In genomic region chr1:30176225-30176624, GRCm38 (mm10) we compare ENCODE assay signal across 27 mouse cellular contexts.
DNase-seq lines count a peak whose midpoint lies in the region; ATAC-seq and TF ChIP-seq lines count a peak whose summit lies in the region.
"Had no signal": no experiment of that assay in that cellular context is flagged by ENCODE, and none has a peak within 500 bp of the region (broad histone marks: within the 10 kb centered on the region; RNA-seq: fewer than 3 reads in every experiment).

No protein-coding gene starts in this region.

- intact Hi-C loops in gastrocnemius, postnatal 36 days (cut with DNase I), result no loop called here

- DNase-seq in forebrain, embryonic 14.5 days (ENCODE audit: low spot score), result peak; percentile 18
- DNase-seq in midbrain, postnatal 0 days (ENCODE audit: low spot score), result no peak
- DNase-seq in retina, postnatal 1 day, result peak; percentile 0
- DNase-seq in gastrocnemius, postnatal 36 days, result no peak
- DNase-seq: adrenal gland, adult 8-10 months; adrenal gland, postnatal 14 days; adrenal gland, postnatal 36 days; B cell, adult 2 months; cerebellum, adult 11 months; cerebellum, adult 18-20 months; cerebellum, adult 8-10 months; cerebellum, adult 9-11 months; cerebellum, postnatal 14 days; cerebellum, postnatal 36 days; embryo, embryonic 11 days; forebrain, postnatal 0 days had no signal

- H3K4me3 ChIP-seq in forebrain, embryonic 14.5 days (ENCODE audit: low read depth, low read length), result no peak overlapping the region
- no peak overlapping the region for H3K4me3 ChIP-seq in forebrain, embryonic 13.5 days
- H3K4me3 ChIP-seq in midbrain, embryonic 12.5 days, result no peak overlapping the region
- H3K4me3 ChIP-seq in midbrain, embryonic 16.5 days (ENCODE audit: low read depth, low read length), result no peak overlapping the region
- H3K4me3 ChIP-seq in midbrain, embryonic 15.5 days, result no peak overlapping the region
- H3K4me3 ChIP-seq in midbrain, postnatal 0 days (ENCODE audit: low read depth, low read length), result no peak overlapping the region
- H3K4me3 ChIP-seq: embryonic facial prominence, embryonic 12.5 days; forebrain, embryonic 15.5 days had no signal

- no peak overlapping the region for H3K9ac ChIP-seq in forebrain, embryonic 14.5 days (ENCODE audit: low read length)
- no peak overlapping the region for H3K9ac ChIP-seq in forebrain, embryonic 13.5 days
- H3K9ac ChIP-seq in midbrain, embryonic 12.5 days (replicated peaks), result no peak overlapping the region
- no peak overlapping the region for H3K9ac ChIP-seq in midbrain, embryonic 16.5 days (ENCODE audit: low read depth, low read length)
- H3K9ac ChIP-seq in midbrain, embryonic 15.5 days, result no peak overlapping the region
- no peak overlapping the region for H3K9ac ChIP-seq in midbrain, postnatal 0 days (replicated peaks; ENCODE audit: low read length, poor library complexity, severe bottlenecking)
- H3K9ac ChIP-seq: embryonic facial prominence, embryonic 12.5 days; forebrain, embryonic 15.5 days; forebrain, postnatal 0 days had no signal

- ATAC-seq in forebrain, embryonic 14.5 days, result no peak
- no peak for ATAC-seq in forebrain, embryonic 13.5 days
- 0 out of 2 replicates have a peak, but pooled peaks have one; percentile 49 for ATAC-seq in midbrain, embryonic 12.5 days (ENCODE audit: low FRiP score, low read depth)
- no peak for ATAC-seq in midbrain, embryonic 16.5 days
- 0 out of 2 replicates have a peak, but pooled peaks have one; percentile 62 for ATAC-seq in midbrain, embryonic 15.5 days (replicated peaks)
- ATAC-seq in midbrain, postnatal 0 days (ENCODE audit: low FRiP score), result no peak
- ATAC-seq: activated CD4-positive, CD25-positive, alpha-beta regulatory T cell, adult 4 months; CD4-positive, CD25-positive, alpha-beta regulatory T cell, adult 4 months; forebrain, embryonic 15.5 days; forebrain, postnatal 0 days; Patski had no signal

- no peak for TF ChIP-seq CTCF in midbrain, postnatal 0 days (IDR thresholded peaks at IDR 0.05)

- 22% methylated on average over 2 of the region's 2 CpGs for WGBS in forebrain, embryonic 14.5 days
- 18% methylated on average over 2 of the region's 2 CpGs for WGBS in forebrain, embryonic 13.5 days
- 33% methylated on average over 2 of the region's 2 CpGs for WGBS in midbrain, embryonic 12.5 days
- 17% methylated on average over 2 of the region's 2 CpGs for WGBS in midbrain, embryonic 16.5 days
- WGBS in midbrain, embryonic 15.5 days, result 19% methylated on average over 2 of the region's 2 CpGs
- WGBS in midbrain, postnatal 0 days, result 18% methylated on average over 2 of the region's 2 CpGs

- H3K36me3 ChIP-seq in forebrain, embryonic 14.5 days (ENCODE audit: control insufficient read depth, insufficient read depth, low read length), result no peaks in the 10 kb centered on the region
- no peaks in the 10 kb centered on the region for H3K36me3 ChIP-seq in forebrain, embryonic 13.5 days (ENCODE audit: poor library complexity, severe bottlenecking)
- H3K36me3 ChIP-seq in midbrain, embryonic 12.5 days, result no peaks in the 10 kb centered on the region
- no peaks in the 10 kb centered on the region for H3K36me3 ChIP-seq in midbrain, embryonic 16.5 days (ENCODE audit: control insufficient read depth, insufficient read depth, low read length)
- no peaks in the 10 kb centered on the region for H3K36me3 ChIP-seq in midbrain, embryonic 15.5 days (replicated peaks)
- H3K36me3 ChIP-seq in midbrain, postnatal 0 days (ENCODE audit: insufficient read depth, low read length), result no peaks in the 10 kb centered on the region
- H3K36me3 ChIP-seq: embryonic facial prominence, embryonic 12.5 days; forebrain, embryonic 15.5 days; G1E had no signal

- no peak overlapping the region for H3K4me2 ChIP-seq in forebrain, embryonic 14.5 days (ENCODE audit: low read length)
- no peak overlapping the region for H3K4me2 ChIP-seq in forebrain, embryonic 13.5 days
- H3K4me2 ChIP-seq in midbrain, embryonic 12.5 days (replicated peaks), result no peak overlapping the region
- no peak overlapping the region for H3K4me2 ChIP-seq in midbrain, embryonic 16.5 days (ENCODE audit: low read length)
- no peak overlapping the region for H3K4me2 ChIP-seq in midbrain, embryonic 15.5 days
- H3K4me2 ChIP-seq in midbrain, postnatal 0 days (ENCODE audit: low read depth, low read length, poor library complexity, severe bottlenecking), result no peak overlapping the region
- H3K4me2 ChIP-seq: embryonic facial prominence, embryonic 12.5 days; forebrain, embryonic 15.5 days had no signal

- no peaks in the 10 kb centered on the region for H3K4me1 ChIP-seq in forebrain, embryonic 14.5 days (ENCODE audit: control insufficient read depth, insufficient read depth, low read length)
- H3K4me1 ChIP-seq in forebrain, embryonic 13.5 days, result no peaks in the 10 kb centered on the region
- no peaks in the 10 kb centered on the region for H3K4me1 ChIP-seq in midbrain, embryonic 12.5 days
- no peaks in the 10 kb centered on the region for H3K4me1 ChIP-seq in midbrain, embryonic 16.5 days (ENCODE audit: control insufficient read depth, insufficient read depth, low read length)
- no peaks in the 10 kb centered on the region for H3K4me1 ChIP-seq in midbrain, embryonic 15.5 days
- H3K4me1 ChIP-seq in midbrain, postnatal 0 days (ENCODE audit: insufficient read depth, low read length), result no peaks in the 10 kb centered on the region
- H3K4me1 ChIP-seq: embryonic facial prominence, embryonic 12.5 days; forebrain, embryonic 15.5 days had no signal

- no peak overlapping the region for H3K27ac ChIP-seq in forebrain, embryonic 14.5 days (ENCODE audit: low read depth, low read length)
- H3K27ac ChIP-seq in forebrain, embryonic 13.5 days, result no peak overlapping the region
- no peak overlapping the region for H3K27ac ChIP-seq in midbrain, embryonic 12.5 days (replicated peaks)
- H3K27ac ChIP-seq in midbrain, embryonic 16.5 days (ENCODE audit: low read length), result no peak overlapping the region
- no peak overlapping the region for H3K27ac ChIP-seq in midbrain, embryonic 15.5 days
- H3K27ac ChIP-seq in midbrain, postnatal 0 days (ENCODE audit: low read depth, low read length), result no peak overlapping the region
- H3K27ac ChIP-seq: embryonic facial prominence, embryonic 12.5 days; forebrain, embryonic 15.5 days had no signal

- H3K9me3 ChIP-seq in forebrain, embryonic 14.5 days (replicated peaks; ENCODE audit: control insufficient read depth, low read length), result no peaks in the 10 kb centered on the region
- H3K9me3 ChIP-seq in forebrain, embryonic 13.5 days (replicated peaks), result no peaks in the 10 kb centered on the region
- no peaks in the 10 kb centered on the region for H3K9me3 ChIP-seq in midbrain, embryonic 12.5 days
- H3K9me3 ChIP-seq in midbrain, embryonic 16.5 days (replicated peaks; ENCODE audit: control insufficient read depth, low read length, poor library complexity, severe bottlenecking), result no peaks in the 10 kb centered on the region
- no peaks in the 10 kb centered on the region for H3K9me3 ChIP-seq in midbrain, embryonic 15.5 days
- no peaks in the 10 kb centered on the region for H3K9me3 ChIP-seq in midbrain, postnatal 0 days (ENCODE audit: low read length)
- H3K9me3 ChIP-seq: embryonic facial prominence, embryonic 12.5 days; forebrain, embryonic 15.5 days; G1E had no signal

- no peaks in the 10 kb centered on the region for H3K27me3 ChIP-seq in forebrain, embryonic 14.5 days (replicated peaks; ENCODE audit: control insufficient read depth, insufficient read depth, low read length)
- no peaks in the 10 kb centered on the region for H3K27me3 ChIP-seq in forebrain, embryonic 13.5 days
- no peaks in the 10 kb centered on the region for H3K27me3 ChIP-seq in midbrain, embryonic 12.5 days
- no peaks in the 10 kb centered on the region for H3K27me3 ChIP-seq in midbrain, embryonic 16.5 days (ENCODE audit: control insufficient read depth, insufficient read depth, low read depth, low read length)
- no peaks in the 10 kb centered on the region for H3K27me3 ChIP-seq in midbrain, embryonic 15.5 days (replicated peaks)
- H3K27me3 ChIP-seq in midbrain, postnatal 0 days (ENCODE audit: insufficient read depth, low read length), result no peaks in the 10 kb centered on the region
- H3K27me3 ChIP-seq: CH12.LX; embryonic facial prominence, embryonic 12.5 days; forebrain, embryonic 15.5 days; Patski had no signal

Comparison
In these comparisons a context has a peak if more than half of its experiments do, and no peak if none do; other contexts are left out.
1. ATAC-seq: peak in midbrain, embryonic 12.5 days (single experiment) and midbrain, embryonic 15.5 days (single experiment); none in forebrain, embryonic 14.5 days (single experiment), forebrain, embryonic 13.5 days (single experiment), midbrain, embryonic 16.5 days (single experiment) and midbrain, postnatal 0 days (single experiment).
2. DNase-seq: peak in forebrain, embryonic 14.5 days (single experiment) and retina, postnatal 1 day (single experiment); none in midbrain, postnatal 0 days (single experiment) and gastrocnemius, postnatal 36 days (0 of 2).